Mouse (Mus musculus) right cerebral cortex, postnatal 25 days (tissue): ENCODE measurements around the gene Polr2l.

Source experiments
- DNase-seq: peaks from one replicate; pipeline ENCODE4 v3.0.0; 2022

The Polr2l gene

DNA sequence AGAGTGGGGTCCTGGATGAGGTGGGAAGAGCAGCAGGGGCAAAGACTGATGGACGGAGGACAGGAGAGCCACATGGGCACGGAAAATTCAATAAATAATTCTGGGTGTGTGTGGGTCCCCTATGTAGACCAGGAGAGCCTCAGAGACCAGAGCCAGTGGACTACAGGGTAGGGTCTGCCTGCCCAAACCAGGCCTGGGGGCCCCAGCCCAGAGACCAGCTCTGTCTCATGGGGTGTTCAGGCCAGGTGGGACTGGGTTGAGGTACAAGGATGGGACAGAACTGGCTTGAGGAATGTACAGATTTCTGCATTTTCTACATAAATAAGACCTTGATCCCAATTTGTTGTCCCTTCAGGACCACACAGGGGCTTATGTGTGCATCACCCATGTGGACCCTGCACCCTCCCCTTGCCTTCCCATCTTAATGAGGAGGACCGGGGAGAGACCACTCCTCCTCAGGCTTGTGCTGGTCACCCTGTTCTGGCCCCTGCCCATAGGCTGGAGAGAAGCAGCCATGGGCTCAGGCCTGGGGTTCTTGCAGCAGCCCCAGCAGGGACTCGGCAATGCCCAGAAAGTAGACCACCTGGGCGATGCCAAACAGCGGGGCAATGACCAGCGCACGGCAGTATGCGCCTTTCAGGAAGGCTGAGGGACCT, 44.2 kb downstream of the Polr2l start:
- DNase-seq = no peak

DNA sequence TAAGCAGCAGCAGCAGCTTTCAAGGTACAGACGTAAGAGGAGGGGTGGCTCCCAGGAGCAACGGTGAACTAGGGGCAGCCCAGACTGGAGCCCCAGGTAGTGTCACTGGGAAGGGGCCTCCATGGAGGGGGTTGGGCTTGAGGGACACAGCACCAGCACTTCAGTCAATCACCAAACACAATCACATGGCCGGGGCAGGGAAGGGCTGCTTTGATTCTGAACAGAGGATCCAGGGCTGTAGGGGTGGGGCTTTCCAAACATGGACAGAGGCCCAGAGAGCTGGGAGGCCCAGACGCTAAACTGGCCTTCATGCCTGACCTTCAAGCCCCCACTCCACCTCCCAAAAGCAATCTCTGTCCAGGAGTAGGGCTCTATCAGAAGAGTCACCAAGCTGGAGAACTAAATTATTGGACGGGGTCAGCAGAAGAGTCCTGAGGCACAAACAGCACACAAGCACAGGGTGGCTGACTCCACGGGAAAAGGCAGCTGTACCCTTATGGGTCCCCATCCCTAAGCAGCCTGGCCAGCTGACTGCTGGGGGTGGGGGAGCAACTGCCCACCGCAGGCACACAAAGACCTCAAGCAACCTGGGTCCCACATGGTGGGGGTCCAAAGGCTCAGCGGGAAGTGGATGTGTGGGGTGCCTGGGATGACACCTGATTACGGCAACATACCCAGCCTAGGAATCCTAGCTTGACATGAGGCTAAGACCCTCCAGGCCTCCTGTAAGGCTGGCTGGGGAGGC, 44.9 kb downstream of the Polr2l start:
- no peak for DNase-seq

DNA sequence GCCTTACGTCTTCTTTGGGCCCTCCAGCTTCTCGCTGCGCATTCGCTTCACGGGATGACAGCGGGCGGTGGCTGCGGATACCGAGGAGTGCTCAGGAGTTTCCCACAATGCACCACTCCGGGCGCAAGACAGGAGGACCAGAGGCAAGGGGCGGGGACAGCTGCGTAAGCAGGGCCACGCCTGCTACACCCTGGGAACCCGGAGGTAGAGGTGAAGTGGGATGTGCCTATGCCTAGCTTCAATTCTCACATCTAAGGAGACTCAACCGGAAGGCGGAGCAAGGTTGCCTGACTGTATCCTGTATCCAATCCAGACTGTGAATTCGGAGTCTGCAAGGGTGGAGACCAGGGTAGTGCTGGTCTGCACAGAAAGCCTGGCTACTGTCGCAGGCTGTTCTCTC, 45.6 kb downstream of the Polr2l start, which contains the start of gene Cend1:
Gene Cend1 (minus strand): TSS at position 182 of the 400 bp plus-strand sequence.
- DNase-seq = peak; percentile 90

DNA sequence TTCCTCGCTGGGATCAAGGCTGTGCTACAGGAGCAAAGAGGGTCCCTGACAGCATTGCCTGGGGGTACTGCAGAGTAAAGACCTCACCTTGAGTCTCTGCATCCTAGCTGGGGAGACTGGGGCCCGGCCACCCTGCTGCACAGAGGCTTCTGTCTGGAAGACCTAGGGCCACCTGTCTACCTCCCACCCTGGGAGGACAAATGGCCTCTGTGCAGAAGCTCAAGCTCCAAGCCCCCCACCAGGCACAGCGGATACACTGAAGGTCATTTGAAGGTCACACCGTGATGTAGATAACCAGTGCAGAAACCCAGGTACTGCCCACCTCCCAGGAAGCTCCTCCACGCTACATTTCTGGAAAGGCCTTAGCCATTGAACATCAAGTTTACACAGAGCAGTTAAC, 46.2 kb downstream of the Polr2l start:
- no peak for DNase-seq

DNA sequence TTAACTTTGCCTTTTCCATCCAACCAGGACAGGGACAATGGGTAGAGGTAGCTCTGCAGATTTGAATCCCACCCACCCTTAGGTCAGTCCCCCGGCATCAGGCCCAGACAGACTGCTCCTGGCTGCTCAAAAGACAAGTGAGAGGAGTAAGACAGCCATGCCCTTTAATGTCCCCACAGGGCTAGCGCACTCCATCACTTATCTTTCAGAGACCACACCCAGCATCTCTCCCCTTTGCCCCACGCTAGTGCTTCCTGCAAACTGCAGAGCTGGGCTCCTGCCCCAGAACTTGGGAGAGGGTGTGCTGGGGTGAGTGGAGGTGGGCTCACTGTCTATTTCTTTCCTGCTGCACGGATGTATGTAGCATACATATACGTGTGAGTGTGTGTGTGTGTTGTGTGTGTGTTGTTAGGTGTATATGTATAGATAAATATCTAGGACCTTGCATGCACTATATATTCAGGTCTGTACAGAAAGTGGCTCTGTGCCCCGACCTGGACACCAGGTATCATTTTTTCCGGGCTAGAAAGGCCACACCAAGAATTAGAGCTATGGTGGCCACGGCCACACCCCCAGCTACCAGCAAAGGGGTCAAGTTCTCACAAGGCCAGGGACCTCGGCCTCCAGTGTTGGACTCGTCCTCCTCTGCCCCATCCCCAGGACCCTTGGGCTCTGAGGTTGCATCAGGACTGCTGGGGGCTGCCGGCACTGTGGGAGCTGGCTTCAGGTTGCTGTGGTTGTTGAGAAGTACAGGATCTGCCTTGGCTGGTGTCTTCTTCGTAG, 47.8 kb downstream of the Polr2l start:
- no peak for DNase-seq

DNA sequence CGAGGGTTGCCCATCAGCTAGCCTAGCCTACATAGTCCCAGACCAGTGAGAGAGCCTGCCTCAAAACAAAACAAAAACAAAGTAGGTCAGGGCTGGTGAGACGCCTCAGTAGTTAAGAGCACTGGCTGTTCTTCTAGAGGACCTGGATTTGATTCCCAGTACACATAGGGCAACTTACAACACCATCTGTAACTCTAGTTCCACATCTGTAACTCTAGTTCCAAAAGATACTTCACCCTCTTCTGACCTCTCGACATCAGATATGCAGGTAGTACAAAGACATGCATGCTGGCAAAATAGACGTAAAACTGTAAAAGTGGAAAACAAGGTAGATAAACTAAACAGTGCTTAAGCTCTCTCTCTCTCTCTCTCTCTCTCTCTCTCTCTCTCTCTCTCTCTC, 51.1 kb downstream of the Polr2l start:
- no peak for DNase-seq
